Mouse (Mus musculus): ENCODE results near the gene Gm42791. TPM values are rescaled to one million over a fixed set of nuclear protein-coding genes. Genes with fewer than 3 reads are reported as not detected.

Gene Gm42791
- polyA plus RNA-seq, 1 experiment from 2014 or later = not detected

- WGBS (ENCODE audit: insufficient replicate concordance) = 46% methylated on average over 5 of the region's 5 CpGs
- 0 out of 2 replicates have a peak, but pooled peaks have one; percentile 9 for ATAC-seq (ENCODE audit: insufficient read depth)
- Histone ChIP-seq H3K4me2 (peak overlapping the region; percentile 59), H3K9ac (no peak overlapping the region), H3K9me3 (replicated peaks) (no peaks in the 10 kb centered on the region), H3K4me3 (replicated peaks) (no peak overlapping the region), H3K27ac (replicated peaks) (0 out of 2 replicates have a peak overlapping the region, but pooled peaks have one; percentile 20), H3K4me1 (replicated peaks) (peaks cover 27% of the 10 kb centered on the region), H3K27me3 (0 out of 2 replicates have a peak, but pooled peaks cover 3% of the 10 kb centered on the region), H3K36me3 (replicated peaks) (no peaks in the 10 kb centered on the region)
Observed at GRCm38 (mm10) chr5:149007295-149007646, 12.3 kb upstream of the Gm42791 start.

DNA sequence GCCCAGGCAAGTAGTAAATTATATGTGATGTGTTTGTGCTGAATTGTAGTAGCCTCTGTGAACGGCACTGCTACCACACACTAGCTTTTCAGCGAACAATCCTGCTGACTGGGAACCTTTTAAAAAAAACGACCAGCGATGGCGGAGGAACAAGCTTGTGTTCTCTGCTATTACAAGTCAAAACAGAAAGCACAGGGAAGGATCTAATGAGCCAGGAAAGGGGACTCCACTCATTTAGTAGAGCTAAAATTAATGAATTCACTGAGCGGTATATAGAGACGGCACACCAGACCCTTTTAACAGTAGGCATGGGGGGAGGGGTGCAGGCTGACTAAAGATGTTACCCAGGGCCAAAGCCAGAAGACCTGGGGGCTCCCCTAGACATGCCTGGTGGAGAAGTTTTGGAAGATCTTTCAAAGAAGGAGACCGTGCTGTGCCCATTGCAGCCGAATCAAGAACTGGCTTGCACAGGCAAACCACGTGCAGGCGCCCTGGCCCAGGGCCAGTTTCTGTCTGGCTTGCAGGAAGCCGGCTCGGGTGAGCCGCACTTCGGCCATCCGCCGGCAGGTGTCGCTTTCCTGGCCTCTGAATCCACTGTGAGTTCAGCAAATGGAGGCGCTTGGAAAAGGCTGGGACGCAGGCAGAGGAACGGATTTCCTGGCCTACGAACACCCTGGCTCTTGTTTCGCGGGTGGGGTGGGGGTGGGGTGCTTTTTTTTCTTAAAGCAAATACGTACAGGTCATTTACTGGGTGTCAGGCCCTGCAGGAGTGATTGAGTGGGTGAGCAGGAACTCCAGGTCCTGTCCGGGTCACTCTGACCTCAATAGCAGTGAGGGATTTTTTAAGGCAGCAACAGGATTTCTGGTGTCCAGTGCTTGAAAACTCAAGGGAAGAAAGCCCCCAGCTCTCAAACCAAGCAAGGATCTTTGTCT, 11.7 kb upstream of the Gm42791 start:
- H3K4me1 ChIP-seq (replicated peaks) = peaks cover 27% of the 10 kb centered on the region
- peak overlapping the region; percentile 20; the same call in 1 of the 2 replicates for H3K27ac ChIP-seq (replicated peaks)
- ATAC-seq (ENCODE audit: insufficient read depth) = peak; percentile 72
- no peaks in the 10 kb centered on the region for H3K9me3 ChIP-seq (replicated peaks)
- peak overlapping the region; percentile 19; the same call in 1 of the 2 replicates for H3K9ac ChIP-seq
- peak overlapping the region; percentile 17 for H3K4me3 ChIP-seq (replicated peaks)
- H3K36me3 ChIP-seq (replicated peaks) = no peaks in the 10 kb centered on the region
- H3K4me2 ChIP-seq = peak overlapping the region; percentile 59
- WGBS (ENCODE audit: insufficient replicate concordance) = 10% methylated on average over 26 of the region's 26 CpGs
- 0 out of 2 replicates have a peak, but pooled peaks cover 3% of the 10 kb centered on the region for H3K27me3 ChIP-seq

GRCm38 (mm10) chr5:149005701-149006361, 10.9 kb upstream of the Gm42791 start:
- Histone ChIP-seq H3K9me3 (replicated peaks) (no peaks in the 10 kb centered on the region), H3K4me1 (replicated peaks) (peaks cover 27% of the 10 kb centered on the region), H3K27me3 (0 out of 2 replicates have a peak, but pooled peaks cover 3% of the 10 kb centered on the region), H3K4me3 (replicated peaks) (peak overlapping the region; percentile 17), H3K27ac (replicated peaks) (no peak overlapping the region), H3K4me2 (peak overlapping the region; percentile 59), H3K36me3 (replicated peaks) (no peaks in the 10 kb centered on the region), H3K9ac (no peak overlapping the region)
- no peak for ATAC-seq (ENCODE audit: insufficient read depth)
- 48% methylated on average over 9 of the region's 9 CpGs for WGBS (ENCODE audit: insufficient replicate concordance)

- Histone ChIP-seq H3K27ac (replicated peaks) (no peak overlapping the region), H3K36me3 (replicated peaks) (no peaks in the 10 kb centered on the region), H3K4me3 (replicated peaks) (no peak overlapping the region), H3K4me1 (replicated peaks) (peaks cover 27% of the 10 kb centered on the region), H3K4me2 (no peak overlapping the region), H3K9ac (no peak overlapping the region), H3K9me3 (replicated peaks) (no peaks in the 10 kb centered on the region), H3K27me3 (0 out of 2 replicates have a peak, but pooled peaks cover 3% of the 10 kb centered on the region)
- no peak for ATAC-seq (ENCODE audit: insufficient read depth)
- WGBS (ENCODE audit: insufficient replicate concordance) = 30% methylated on average over 9 of the region's 9 CpGs
Observed at GRCm38 (mm10) chr5:149005083-149005482, 10.1 kb upstream of the Gm42791 start.

- 0 out of 2 replicates have a peak, but pooled peaks cover 3% of the 10 kb centered on the region for H3K27me3 ChIP-seq
- no peak overlapping the region for H3K4me3 ChIP-seq (replicated peaks)
- no peak overlapping the region for H3K27ac ChIP-seq (replicated peaks)
- H3K9ac ChIP-seq = no peak overlapping the region
- H3K9me3 ChIP-seq (replicated peaks) = no peaks in the 10 kb centered on the region
- H3K36me3 ChIP-seq (replicated peaks) = no peaks in the 10 kb centered on the region
- 64% methylated on average over 2 of the region's 2 CpGs for WGBS (ENCODE audit: insufficient replicate concordance)
- H3K4me2 ChIP-seq = no peak overlapping the region
- no peak for ATAC-seq (ENCODE audit: insufficient read depth)
- H3K4me1 ChIP-seq (replicated peaks) = peaks cover 30% of the 10 kb centered on the region
Observed at GRCm38 (mm10) chr5:149003137-149003536, 8.2 kb upstream of the Gm42791 start.

DNA sequence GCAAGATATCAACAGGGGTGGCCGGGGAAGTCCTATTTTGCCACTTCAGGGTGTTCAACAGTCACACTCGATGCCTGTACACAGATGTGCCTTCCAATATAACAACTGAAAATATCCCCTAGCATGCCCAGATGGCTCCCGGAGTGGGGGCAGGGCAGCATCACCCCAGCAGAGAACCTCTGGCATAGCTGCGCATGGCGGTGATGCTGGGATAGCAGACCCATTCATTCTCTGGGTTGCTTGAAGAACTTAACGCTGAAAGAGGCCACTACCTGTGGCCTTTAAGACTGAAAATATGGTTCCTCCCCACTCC, 7.8 kb upstream of the Gm42791 start:
- H3K9ac ChIP-seq = no peak overlapping the region
- 66% methylated on average over 6 of the region's 6 CpGs for WGBS (ENCODE audit: insufficient replicate concordance)
- ATAC-seq (ENCODE audit: insufficient read depth) = no peak
- H3K27ac ChIP-seq (replicated peaks) = peak overlapping the region; percentile 68; the same call in 1 of the 2 replicates
- peaks cover 30% of the 10 kb centered on the region for H3K4me1 ChIP-seq (replicated peaks)
- 0 out of 2 replicates have a peak, but pooled peaks cover 3% of the 10 kb centered on the region for H3K27me3 ChIP-seq
- H3K4me3 ChIP-seq (replicated peaks) = no peak overlapping the region
- H3K4me2 ChIP-seq = no peak overlapping the region
- H3K36me3 ChIP-seq (replicated peaks) = no peaks in the 10 kb centered on the region
- H3K9me3 ChIP-seq (replicated peaks) = no peaks in the 10 kb centered on the region

- Histone ChIP-seq H3K36me3 (replicated peaks) (no peaks in the 10 kb centered on the region), H3K4me2 (0 out of 2 replicates have a peak overlapping the region, but pooled peaks have one; percentile 3), H3K9ac (no peak overlapping the region), H3K9me3 (replicated peaks) (no peaks in the 10 kb centered on the region), H3K4me1 (replicated peaks) (peaks cover 26% of the 10 kb centered on the region), H3K27ac (replicated peaks) (peak overlapping the region; percentile 68), H3K4me3 (replicated peaks) (no peak overlapping the region), H3K27me3 (0 out of 2 replicates have a peak, but pooled peaks cover 3% of the 10 kb centered on the region)
- ATAC-seq (ENCODE audit: insufficient read depth) = no peak
- 64% methylated on average over 20 of the region's 20 CpGs for WGBS (ENCODE audit: insufficient replicate concordance)
Observed at GRCm38 (mm10) chr5:149002034-149002802, 7.3 kb upstream of the Gm42791 start.

GRCm38 (mm10) chr5:148999802-149000201, 4.9 kb upstream of the Gm42791 start:
- H3K9ac ChIP-seq = no peak overlapping the region
- H3K9me3 ChIP-seq (replicated peaks) = no peaks in the 10 kb centered on the region
- peaks cover 26% of the 10 kb centered on the region for H3K4me1 ChIP-seq (replicated peaks)
- H3K36me3 ChIP-seq (replicated peaks) = no peaks in the 10 kb centered on the region
- ATAC-seq (ENCODE audit: insufficient read depth) = no peak
- no peak overlapping the region for H3K27ac ChIP-seq (replicated peaks)
- no peak overlapping the region for H3K4me2 ChIP-seq
- no peaks in the 10 kb centered on the region for H3K27me3 ChIP-seq
- WGBS (ENCODE audit: insufficient replicate concordance) = 75% methylated on average over 7 of the region's 7 CpGs
- H3K4me3 ChIP-seq (replicated peaks) = no peak overlapping the region

DNA sequence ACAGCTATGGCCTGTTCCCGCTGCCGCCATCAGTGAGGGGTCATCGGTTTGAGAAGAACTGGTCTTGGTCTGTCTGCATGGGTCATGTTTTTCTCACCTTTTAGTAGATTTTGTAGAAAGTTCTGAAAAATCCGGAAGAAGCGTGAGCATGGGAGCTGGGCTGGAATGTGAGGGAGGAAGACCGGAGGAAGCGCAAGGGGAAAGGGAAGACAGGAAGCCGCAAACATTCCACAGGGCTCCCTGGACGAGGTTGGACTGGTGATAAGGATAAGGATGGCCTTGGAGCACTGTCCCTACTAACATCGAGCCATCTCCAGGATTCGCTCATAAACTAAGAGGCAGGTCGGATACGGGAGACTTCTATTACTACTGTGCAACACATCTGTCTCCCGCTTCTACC, 3.6 kb upstream of the Gm42791 start:
- WGBS (ENCODE audit: insufficient replicate concordance) = 73% methylated on average over 14 of the region's 14 CpGs
- no peak overlapping the region for H3K27ac ChIP-seq (replicated peaks)
- no peak overlapping the region for H3K4me2 ChIP-seq
- no peak for ATAC-seq (ENCODE audit: insufficient read depth)
- no peaks in the 10 kb centered on the region for H3K36me3 ChIP-seq (replicated peaks)
- peaks cover 34% of the 10 kb centered on the region for H3K4me1 ChIP-seq (replicated peaks)
- H3K9me3 ChIP-seq (replicated peaks) = no peaks in the 10 kb centered on the region
- H3K4me3 ChIP-seq (replicated peaks) = no peak overlapping the region
- H3K9ac ChIP-seq = no peak overlapping the region
- H3K27me3 ChIP-seq = no peaks in the 10 kb centered on the region

- Histone ChIP-seq H3K27ac (replicated peaks) (no peak overlapping the region), H3K4me1 (replicated peaks) (peaks cover 28% of the 10 kb centered on the region), H3K4me2 (no peak overlapping the region), H3K27me3 (no peaks in the 10 kb centered on the region), H3K4me3 (replicated peaks) (no peak overlapping the region), H3K9ac (no peak overlapping the region), H3K9me3 (replicated peaks) (no peaks in the 10 kb centered on the region), H3K36me3 (replicated peaks) (no peaks in the 10 kb centered on the region)
- 73% methylated on average over 4 of the region's 4 CpGs for WGBS (ENCODE audit: insufficient replicate concordance)
- no peak for ATAC-seq (ENCODE audit: insufficient read depth)
Observed at GRCm38 (mm10) chr5:148996709-148997037, 1.7 kb upstream of the Gm42791 start.

All from liver, embryonic 15.5 days (tissue).